Mouse (Mus musculus) neural tube, embryonic 11.5 days (tissue): ENCODE measurements around the gene Mrpl20. TPM values are rescaled to one million over a fixed set of nuclear protein-coding genes. Genes with fewer than 3 reads are reported as not detected.

Source experiments
- ATAC-seq: fragments of 200-750 bp; cut with Nextera tagmentation; 2 replicates; pipeline ENCODE4 v1.8.0; 2017; ENCODE audit warnings: moderate number of reproducible peaks, mild to moderate bottlenecking, moderate TSS enrichment, moderate library complexity; ENCODE audit not compliant: insufficient read depth, low FRiP score, low TSS enrichment
- DNase-seq: peaks from one replicate; pipeline ENCODE4 v3.0.0-alpha.2; 2015; ENCODE audit warnings: low spot score
- H3K27ac ChIP-seq: fragments of 300-500 bp; sonication (generic); 2 replicates; pipeline ENCODE4 v1.5.1; 2014; ENCODE audit warnings: low read depth, mild to moderate bottlenecking, low read length
- H3K27me3 ChIP-seq: fragments of 300-500 bp; sonication (generic); 2 replicates; pipeline ENCODE4 v1.6.1; 2014; ENCODE audit warnings: mild to moderate bottlenecking, low read length, mixed read lengths; ENCODE audit not compliant: control insufficient read depth, insufficient read depth
- H3K36me3 ChIP-seq: fragments of 300-500 bp; sonication (generic); 2 replicates; pipeline ENCODE4 v1.6.1; 2014; ENCODE audit warnings: mild to moderate bottlenecking, low read length, moderate library complexity, mixed read lengths; ENCODE audit not compliant: control insufficient read depth, insufficient read depth
- H3K4me1 ChIP-seq: fragments of 300-500 bp; sonication (generic); 2 replicates; pipeline ENCODE4 v1.6.1; 2014; ENCODE audit warnings: low read length, mixed read lengths; ENCODE audit not compliant: control insufficient read depth, insufficient read depth
- H3K4me2 ChIP-seq: fragments of 300-500 bp; sonication (generic); 2 replicates; pipeline ENCODE4 v1.6.1; 2014; ENCODE audit warnings: low read depth, mild to moderate bottlenecking, moderate library complexity
- H3K4me3 ChIP-seq: fragments of 300-500 bp; sonication (generic); 2 replicates; pipeline ENCODE4 v1.5.1; 2014; ENCODE audit warnings: low read depth, low read length
- H3K9ac ChIP-seq: fragments of 300-500 bp; sonication (generic); 2 replicates; pipeline ENCODE4 v1.6.1; 2014; ENCODE audit warnings: mild to moderate bottlenecking, low read length
- H3K9me3 ChIP-seq: fragments of 300-500 bp; sonication (generic); 2 replicates; pipeline ENCODE4 v1.6.1; 2016; ENCODE audit warnings: low read length; ENCODE audit not compliant: control insufficient read depth
- WGBS: fragments of 180-500 bp; shearing (Covaris S2); extraction: QIAGEN DNeasy Blood & Tissue Kit; methylation state at CpG from one replicate; pipeline ENCODE4 v1.1.7; 2014; 5-methylcytosine and 5-hydroxymethylcytosine counted together
- polyA plus RNA-seq: library from polyadenylated mRNA; unstranded; fragments of >200 nt; fragmentation: Nextera tagmentation; extraction: Ambion mirVana; gene quantifications from 2 replicates; pipeline ENCODE4 v1.2.1, GENCODE M21; 2014

Gene Mrpl20
- polyA plus RNA-seq, 1 experiment from 2014 or later: 225 TPM

GRCm38 (mm10) chr4:155790021-155790489 lies 12.6 kb upstream of the Mrpl20 start, which contains the start of gene Ankrd65:
TSS of gene Ankrd65 (plus strand) at chr4:155790439.
- Histone ChIP-seq H3K4me3 (no peak within 1 kb of the TSS), H3K27me3 (no peaks in the 10 kb centered on the region), H3K36me3 (no peaks in the 10 kb centered on the region), H3K4me2 (no peak within 1 kb of the TSS), H3K4me1 (no peaks in the 10 kb centered on the region), H3K9ac (no peak within 1 kb of the TSS), H3K27ac (no peak within 1 kb of the TSS), H3K9me3 (no peaks in the 10 kb centered on the region)
- WGBS: 82% methylated on average over 3 of the region's 3 CpGs
- ATAC-seq (no peak), DNase-seq (no peak)

DNA sequence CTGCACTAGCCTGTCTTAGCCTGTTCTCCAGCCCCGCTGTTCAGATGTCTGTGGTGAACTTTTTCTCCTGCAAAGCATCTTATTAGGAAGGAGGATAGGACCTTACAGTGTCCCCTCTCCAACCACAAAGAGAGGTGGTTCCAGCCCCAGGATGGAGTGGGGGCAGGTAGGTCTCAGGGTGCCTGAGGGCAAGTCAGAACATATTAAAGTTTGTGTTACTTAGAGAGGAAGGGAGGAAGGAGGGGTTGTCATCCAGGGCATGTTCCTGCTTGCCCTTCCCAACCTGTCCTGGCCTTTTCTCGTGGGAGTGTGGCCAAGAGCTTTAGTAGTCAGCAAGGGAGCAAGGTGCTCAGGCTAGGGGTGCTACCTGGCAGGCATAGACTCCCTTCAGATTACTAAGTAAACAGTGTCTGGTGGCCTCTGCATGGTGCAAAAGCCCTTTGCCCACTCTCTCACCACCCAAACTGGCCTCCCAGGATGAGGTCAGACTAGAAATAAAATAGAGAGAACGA lies 12.0 kb upstream of the Mrpl20 start:
- ATAC-seq: no peak
- 71% methylated on average over 3 of the region's 3 CpGs for WGBS
- H3K9me3 ChIP-seq: no peaks in the 10 kb centered on the region

DNA sequence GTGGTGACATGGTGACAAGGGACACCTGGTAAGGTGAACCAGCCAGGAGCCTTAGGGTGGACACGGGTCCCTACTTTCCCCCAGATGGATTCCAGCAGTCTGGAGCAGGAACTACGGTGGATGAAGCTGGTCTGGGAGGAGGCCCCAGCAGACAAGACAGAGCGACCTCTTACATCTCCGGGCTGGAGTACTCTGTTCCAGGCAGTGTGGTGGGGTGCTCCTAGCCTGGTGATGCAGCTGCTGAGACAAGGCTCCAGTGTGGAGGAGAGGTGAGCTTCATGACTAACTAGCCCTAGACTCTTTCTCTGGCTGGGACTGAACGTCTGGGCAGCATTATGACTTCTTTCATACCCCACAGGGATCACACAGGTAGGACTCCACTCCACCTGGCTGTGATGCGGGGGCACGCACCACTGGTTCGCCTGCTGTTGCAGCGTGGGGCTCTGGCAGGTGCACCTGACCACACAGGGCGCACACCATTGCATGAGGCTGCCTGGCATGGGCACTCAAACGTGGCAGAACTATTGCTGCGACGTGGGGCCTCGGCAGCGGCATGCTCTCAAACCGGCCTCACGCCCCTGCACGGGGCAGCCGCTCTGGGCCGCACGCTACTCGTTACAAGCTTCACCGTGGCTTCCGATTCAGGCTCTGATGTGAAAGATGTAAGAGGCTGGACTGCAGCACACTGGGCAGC lies 11.3 kb upstream of the Mrpl20 start:
- H3K36me3 ChIP-seq: no peaks in the 10 kb centered on the region
- no peaks in the 10 kb centered on the region for H3K4me1 ChIP-seq

More for the DNA sequence above, 12.0 kb upstream of the Mrpl20 start:
- Histone ChIP-seq H3K4me1 (no peaks in the 10 kb centered on the region), H3K4me2 (no peak overlapping the region), H3K36me3 (no peaks in the 10 kb centered on the region), H3K9ac (no peak overlapping the region), H3K27ac (no peak overlapping the region), H3K27me3 (no peaks in the 10 kb centered on the region), H3K4me3 (no peak overlapping the region)
- no peak for DNase-seq

DNA sequence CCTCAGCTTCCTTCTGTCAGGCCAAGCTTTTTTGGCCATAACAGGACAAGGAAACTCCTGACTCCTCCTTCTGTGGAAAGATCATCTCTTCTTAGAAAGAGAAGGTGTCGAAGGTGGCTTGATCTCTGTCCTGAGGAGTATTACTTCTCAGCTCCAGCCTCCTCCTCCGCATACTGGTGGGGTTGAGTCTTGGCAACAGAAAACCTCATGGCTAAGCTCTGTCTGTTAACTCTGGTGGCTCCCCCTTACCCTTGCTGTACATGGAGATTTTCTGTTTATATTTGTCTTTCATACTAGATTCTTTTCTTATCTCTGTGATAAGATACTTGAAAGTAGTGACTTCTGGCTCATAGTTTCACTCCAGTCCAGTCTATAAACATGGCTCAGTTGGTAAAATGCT lies 8.9 kb upstream of the Mrpl20 start:
- H3K27ac ChIP-seq: no peak overlapping the region
- no peaks in the 10 kb centered on the region for H3K9me3 ChIP-seq
- no peak overlapping the region for H3K4me2 ChIP-seq
- 81% methylated on average over 2 of the region's 2 CpGs for WGBS
- H3K27me3 ChIP-seq: no peaks in the 10 kb centered on the region
- H3K4me1 ChIP-seq: no peaks in the 10 kb centered on the region
- no peak for ATAC-seq
- DNase-seq: no peak
- H3K9ac ChIP-seq: no peak overlapping the region
- H3K4me3 ChIP-seq: no peak overlapping the region
- H3K36me3 ChIP-seq: no peaks in the 10 kb centered on the region

More for the DNA sequence above, 11.3 kb upstream of the Mrpl20 start:
- Histone ChIP-seq H3K4me2 (no peak overlapping the region), H3K27ac (no peak overlapping the region), H3K9me3 (no peaks in the 10 kb centered on the region), H3K9ac (no peak overlapping the region), H3K27me3 (no peaks in the 10 kb centered on the region), H3K4me3 (no peak overlapping the region)
- 77% methylated on average over 24 of the region's 24 CpGs for WGBS
- no peak for ATAC-seq
- DNase-seq: no peak

- H3K27ac ChIP-seq: no peak overlapping the region
- no peaks in the 10 kb centered on the region for H3K27me3 ChIP-seq
- H3K9me3 ChIP-seq: no peaks in the 10 kb centered on the region
- ATAC-seq (no peak), DNase-seq (no peak)
- H3K4me2 ChIP-seq: no peak overlapping the region
- no peak overlapping the region for H3K4me3 ChIP-seq
- WGBS: 100% methylated on average over 1 of the region's 1 CpGs
- H3K36me3 ChIP-seq: no peaks in the 10 kb centered on the region; the same call in none of the 2 replicates
- no peak overlapping the region for H3K9ac ChIP-seq
- peaks cover 11% of the 10 kb centered on the region; the same call in 1 of the 2 replicates for H3K4me1 ChIP-seq
Measured at GRCm38 (mm10) chr4:155802075-155802474, 603 bp upstream of the Mrpl20 start.

- under 1% methylated on average over 58 of the region's 58 CpGs for WGBS
- Histone ChIP-seq H3K9me3 (no peaks in the 10 kb centered on the region), H3K4me3 (peak overlapping the region; percentile 89), H3K27me3 (no peaks in the 10 kb centered on the region), H3K27ac (no peak overlapping the region), H3K4me1 (peaks cover 11% of the 10 kb centered on the region; the same call in 1 of the 2 replicates), H3K4me2 (peak overlapping the region; percentile 76), H3K9ac (peak overlapping the region; percentile 78), H3K36me3 (peaks cover 7% of the 10 kb centered on the region)
- DNase-seq: peak; percentile 97
- peak; percentile 99 for ATAC-seq
Measured at GRCm38 (mm10) chr4:155803340-155804041, 813 bp downstream of the Mrpl20 start.

DNA sequence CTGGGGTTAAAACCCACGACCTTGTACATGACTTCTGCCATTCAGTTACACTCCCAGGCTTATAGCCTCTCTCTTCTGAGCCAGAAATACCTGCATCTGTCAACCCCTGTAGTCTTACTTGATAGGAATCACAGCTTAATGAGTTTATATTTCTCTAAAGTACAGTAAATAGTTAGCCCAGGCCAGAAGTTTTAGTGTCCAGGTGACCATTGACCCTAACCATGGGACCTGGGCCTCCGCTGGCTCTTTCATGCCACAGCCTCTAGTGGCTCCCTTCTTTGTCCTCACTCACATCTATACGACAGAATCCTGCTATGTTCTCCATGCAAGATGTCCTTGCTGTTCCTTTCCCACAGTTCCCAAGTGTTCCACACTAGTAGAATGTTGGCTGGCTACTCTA lies 5.2 kb downstream of the Mrpl20 start:
- no peak for ATAC-seq
- peaks cover 9% of the 10 kb centered on the region for H3K36me3 ChIP-seq
- WGBS: 87% methylated on average over 3 of the region's 3 CpGs

DNA sequence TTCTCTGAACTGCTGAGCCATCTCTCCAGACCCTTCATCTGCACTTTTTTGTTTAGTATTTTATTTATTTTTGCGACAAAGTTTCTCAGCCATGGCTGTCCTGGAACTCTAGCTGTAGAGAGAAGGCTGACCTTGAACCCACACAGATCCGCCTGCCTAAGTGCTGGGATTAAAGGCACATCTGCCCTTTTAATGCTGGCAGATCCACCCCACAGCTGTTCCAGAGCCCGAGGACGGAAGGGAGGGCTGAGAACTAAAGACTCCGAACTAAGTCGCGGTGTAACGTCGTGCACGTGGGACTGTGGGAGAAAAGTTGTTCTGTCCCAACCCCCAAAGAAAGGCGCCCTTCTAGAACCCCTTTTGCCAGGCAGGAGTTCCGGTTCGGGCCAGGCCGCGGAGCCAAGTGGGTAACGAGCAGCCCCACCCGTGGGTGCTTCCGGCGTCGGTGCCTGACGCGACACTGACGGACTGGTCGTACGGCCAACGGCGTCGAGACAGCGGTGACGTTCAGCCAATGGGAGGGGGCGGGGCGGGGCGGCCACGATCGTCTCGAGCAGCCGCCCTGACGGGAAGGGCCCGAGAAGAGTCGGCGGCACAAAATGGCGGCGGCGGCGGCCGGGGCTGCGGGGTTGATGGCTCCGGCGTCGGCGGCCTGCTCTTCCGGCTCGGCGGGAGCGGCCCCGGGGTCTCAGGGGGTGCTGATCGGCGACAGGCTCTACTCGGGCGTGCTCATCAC lies 9.4 kb downstream of the Mrpl20 start, which contains the start of gene Ccnl2:
Gene Ccnl2 (plus strand): TSS at position 561 of the 736 bp plus-strand sequence.
- Histone ChIP-seq H3K4me3 (peak within 1 kb of the TSS; percentile 87), H3K36me3 (peaks cover 20% of the 10 kb centered on the region), H3K9ac (peak within 1 kb of the TSS; percentile 100), H3K4me1 (peaks cover 15% of the 10 kb centered on the region), H3K4me2 (peak within 1 kb of the TSS; percentile 84), H3K9me3 (no peaks in the 10 kb centered on the region), H3K27ac (peak within 1 kb of the TSS; percentile 86), H3K27me3 (no peaks in the 10 kb centered on the region)
- WGBS: under 1% methylated on average over 46 of the region's 60 CpGs
- ATAC-seq: peak; percentile 99
- DNase-seq: peak; percentile 98

More for the DNA sequence above, 5.2 kb downstream of the Mrpl20 start:
- H3K4me3 ChIP-seq: no peak overlapping the region
- no peak overlapping the region for H3K9ac ChIP-seq
- no peak overlapping the region for H3K4me2 ChIP-seq
- no peaks in the 10 kb centered on the region for H3K9me3 ChIP-seq
- DNase-seq: no peak
- peaks cover 15% of the 10 kb centered on the region for H3K4me1 ChIP-seq
- H3K27ac ChIP-seq: no peak overlapping the region
- no peaks in the 10 kb centered on the region for H3K27me3 ChIP-seq
